Mouse (Mus musculus) left cerebral cortex, adult 2 months (tissue): Measurements from ENCODE around the gene Cerkl. TPM values are rescaled to one million over a fixed set of nuclear protein-coding genes. Genes with fewer than 3 reads are reported as not detected.

Experiments
- DNase-seq, 2 experiments: peaks; one replicate each; pipeline ENCODE4 v3.0.0; 2021 to 2022; ENCODE audit warnings: low spot score in 2 of 2, mixed read lengths in 1 of 2; ENCODE audit errors: extremely low spot score in 1 of 2
- H3K27ac ChIP-seq: fragments of 200-600 bp; 2 replicates; pipeline ENCODE4 v1.8.1; 2022
- H3K4me3 ChIP-seq: fragments of 200-600 bp; 2 replicates; pipeline ENCODE4 v1.8.1; 2022
- CTCF ChIP-seq: fragments of 200-600 bp; IDR thresholded peaks from 2 replicates; pipeline ENCODE4 v1.8.1; 2022; ENCODE audit warnings: antibody characterized with exemption, mild to moderate bottlenecking, moderate library complexity
- intact Hi-C: fragments of 180-260 bp; cut with DNase I; formaldehyde crosslinking; loops from one replicate; pipeline ENCODE4 v1.15.1; 2025
- long read RNA-seq, 2 experiments: library from polyadenylated mRNA; stranded (forward); transcript quantifications; one replicate each; pipeline ENCODE4 v2.0.0; 2021; ENCODE audit warnings: borderline mapping rate in 2 of 2
- total RNA-seq, 2 experiments: library from RNA; stranded (reverse); gene quantifications; 2 replicates each; pipeline ENCODE4 v1.2.3; 2021

Cerkl gene
- total RNA-seq, result 1 to 10 TPM; 5.6 to 6.3 TPM
- long read RNA-seq, experiment 1, partial matches to known transcripts, result 0 of 3 reads
- long read RNA-seq, experiment 1, other reads (novel, unspliced or antisense), result 3 of 3 reads
- long read RNA-seq, experiment 2, partial matches to known transcripts, result 0 of 3 reads
- long read RNA-seq, experiment 2, other reads (novel, unspliced or antisense), result 3 of 3 reads

GRCm38 (mm10) chr2:79456575-79457349 is at the start of gene Cerkl, which contains the start of gene Neurod1:
Gene Cerkl (minus strand): TSS chr2:79456785.
Gene Neurod1 (minus strand): TSS chr2:79456751.
- intact Hi-C loops, result loop anchor here (5.0 kb wide), 2 partner anchors 99 to 181 kb away; partner anchors contain the start of gene Itprid2
- TF ChIP-seq CTCF, result no peak
- peak; percentile 55 to 63 for DNase-seq
- Histone ChIP-seq H3K4me3 (peak within 1 kb of the TSS; percentile 45), H3K27ac (peak within 1 kb of the TSS; percentile 80)

GRCm38 (mm10) chr2:79498990-79499755 is 42.6 kb upstream of the Cerkl start:
- Histone ChIP-seq H3K4me3 (no peak overlapping the region), H3K27ac (no peak overlapping the region)
- intact Hi-C loops, result loop anchor here (1.0 to 5.0 kb wide), 3 partner anchors 128 to 540 kb away; partner anchors contain the start of gene Itga4
- TF ChIP-seq CTCF, result peak; percentile 78
- DNase-seq, result peak; percentile 69 to 83

DNA sequence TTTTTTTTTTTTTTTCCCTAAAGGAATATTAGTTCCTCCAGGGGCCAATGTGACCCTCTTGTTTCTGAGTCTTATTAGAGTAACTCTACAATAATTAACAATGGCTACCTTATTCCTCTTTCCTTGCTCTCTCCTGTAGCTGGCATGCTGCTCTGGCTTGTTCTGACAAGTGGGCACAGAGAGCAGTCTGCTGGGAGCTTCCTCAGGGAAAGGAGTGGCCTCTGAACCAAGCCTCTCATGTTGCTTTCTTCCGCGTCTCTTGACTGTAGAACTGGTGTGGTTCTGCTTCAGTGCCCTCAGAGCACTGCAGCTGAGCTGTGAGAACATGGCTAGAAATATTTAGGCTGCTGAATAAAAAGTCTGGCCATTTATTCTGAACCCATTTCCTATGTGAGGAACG is 28.5 kb upstream of the Cerkl start:
- Histone ChIP-seq H3K27ac (no peak overlapping the region), H3K4me3 (no peak overlapping the region)
- intact Hi-C loops, result no loop called here
- DNase-seq, result no peak
- no peak for TF ChIP-seq CTCF

GRCm38 (mm10) chr2:79482511-79482910 is 25.9 kb upstream of the Cerkl start:
- H3K27ac ChIP-seq, result no peak overlapping the region
- H3K4me3 ChIP-seq, result no peak overlapping the region
- intact Hi-C loops, result no loop called here
- DNase-seq, result no peak
- TF ChIP-seq CTCF, result no peak

DNA sequence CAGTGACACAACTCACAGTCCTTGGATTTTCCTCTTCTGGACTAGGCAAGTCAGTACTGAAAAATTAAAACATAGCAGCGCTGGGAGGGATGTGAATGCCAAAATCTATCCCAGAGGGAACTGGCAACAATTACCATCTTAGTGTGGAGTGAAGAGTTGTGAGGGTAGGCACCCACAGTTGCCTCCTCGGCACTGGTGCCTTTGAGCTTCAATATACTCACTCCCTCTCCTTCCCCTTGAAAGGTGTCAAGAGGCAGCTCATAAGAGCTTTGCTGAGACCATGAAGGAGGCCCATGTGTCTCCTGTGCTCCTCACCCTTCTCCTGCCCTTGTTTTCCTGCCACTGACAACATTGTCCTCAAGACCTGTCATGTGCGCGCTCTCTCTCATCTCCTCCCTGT is 5.8 kb upstream of the Cerkl start:
- Histone ChIP-seq H3K27ac (no peak overlapping the region), H3K4me3 (no peak overlapping the region)
- TF ChIP-seq CTCF, result no peak
- intact Hi-C loops, result no loop called here
- DNase-seq, result no peak

DNA sequence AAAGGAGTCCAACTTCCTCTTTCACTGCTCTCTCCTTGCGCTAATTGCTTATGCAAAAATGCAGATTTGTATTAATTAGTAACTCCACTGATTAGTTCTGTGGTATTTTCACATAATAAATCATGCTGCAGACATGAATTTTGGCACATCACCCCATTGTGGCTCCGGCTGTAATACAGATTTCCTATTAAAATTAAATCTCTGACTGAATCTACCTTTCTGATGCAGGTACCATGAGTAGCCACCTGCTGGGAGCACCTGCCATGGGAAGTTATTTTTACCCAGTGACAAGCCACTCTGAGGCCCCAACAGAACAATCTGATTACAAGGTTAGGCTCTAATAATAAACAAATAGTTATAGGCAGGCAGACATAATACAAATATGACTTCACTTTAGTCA is 5.3 kb upstream of the Cerkl start:
- Histone ChIP-seq H3K27ac (no peak overlapping the region), H3K4me3 (no peak overlapping the region)
- intact Hi-C loops, result no loop called here
- DNase-seq, result no peak
- TF ChIP-seq CTCF, result no peak

DNA sequence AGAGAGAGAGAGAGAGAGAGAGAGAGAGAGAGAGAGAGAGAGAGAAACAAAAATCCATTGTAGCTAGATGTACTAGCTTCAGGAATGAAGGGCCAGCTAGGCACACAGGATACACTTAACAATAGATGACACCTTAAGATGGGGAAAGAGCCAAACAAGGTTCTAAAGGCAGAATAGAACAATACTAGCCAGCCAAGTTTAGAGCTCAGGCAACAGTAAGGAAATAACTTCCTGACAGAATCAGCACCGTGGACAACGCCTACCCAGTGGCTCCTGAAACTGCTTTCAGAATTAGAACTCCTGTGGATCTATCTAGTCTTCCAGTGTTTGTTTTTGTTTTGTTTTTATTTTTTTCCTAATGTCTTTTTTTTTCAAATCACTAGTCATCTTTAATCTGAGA is 4.0 kb upstream of the Cerkl start:
- Histone ChIP-seq H3K4me3 (no peak overlapping the region), H3K27ac (no peak overlapping the region)
- TF ChIP-seq CTCF, result no peak
- intact Hi-C loops, result no loop called here
- DNase-seq, result no peak

- intact Hi-C loops, result no loop called here
- DNase-seq, result no peak
- no peak overlapping the region for H3K27ac ChIP-seq
- TF ChIP-seq CTCF, result no peak
- H3K4me3 ChIP-seq, result no peak overlapping the region
Measured at GRCm38 (mm10) chr2:79460107-79460506, 3.5 kb upstream of the Cerkl start.

GRCm38 (mm10) chr2:79459061-79460045 is 2.8 kb upstream of the Cerkl start:
- intact Hi-C loops, result loop anchor here (5.0 kb wide), 2 partner anchors 102 to 178 kb away; partner anchors contain the start of gene Itprid2
- TF ChIP-seq CTCF, result no peak
- H3K27ac ChIP-seq, result no peak overlapping the region

DNA sequence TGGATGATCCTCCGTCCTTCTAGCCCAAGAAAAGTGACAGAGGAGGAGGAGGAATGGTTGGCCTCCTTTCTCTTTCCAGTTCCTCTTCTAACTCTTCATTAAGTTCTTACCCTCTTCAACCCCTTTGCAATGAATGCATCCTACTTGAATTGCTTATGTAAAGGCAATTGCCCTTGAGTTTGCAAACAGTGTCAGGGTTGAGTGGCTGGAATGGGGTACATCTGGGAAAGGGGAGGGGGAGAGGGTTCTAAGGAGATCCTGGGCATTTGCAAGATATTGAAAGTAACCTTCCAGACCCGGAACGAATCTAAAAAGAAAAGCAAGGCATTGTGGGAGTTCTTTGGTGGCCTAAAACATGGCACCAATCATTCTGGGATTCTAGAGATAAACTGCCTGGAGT is 1.3 kb upstream of the Cerkl start:
- H3K4me3 ChIP-seq, result no peak overlapping the region
- no peak for TF ChIP-seq CTCF
- no peak overlapping the region for H3K27ac ChIP-seq
- DNase-seq, result no peak
- intact Hi-C loops, result loop anchor here (5.0 kb wide), 2 partner anchors 101 to 179 kb away; partner anchors contain the start of gene Itprid2

More at GRCm38 (mm10) chr2:79459061-79460045, 2.8 kb upstream of the Cerkl start:
- no peak for DNase-seq
- H3K4me3 ChIP-seq, result no peak overlapping the region

DNA sequence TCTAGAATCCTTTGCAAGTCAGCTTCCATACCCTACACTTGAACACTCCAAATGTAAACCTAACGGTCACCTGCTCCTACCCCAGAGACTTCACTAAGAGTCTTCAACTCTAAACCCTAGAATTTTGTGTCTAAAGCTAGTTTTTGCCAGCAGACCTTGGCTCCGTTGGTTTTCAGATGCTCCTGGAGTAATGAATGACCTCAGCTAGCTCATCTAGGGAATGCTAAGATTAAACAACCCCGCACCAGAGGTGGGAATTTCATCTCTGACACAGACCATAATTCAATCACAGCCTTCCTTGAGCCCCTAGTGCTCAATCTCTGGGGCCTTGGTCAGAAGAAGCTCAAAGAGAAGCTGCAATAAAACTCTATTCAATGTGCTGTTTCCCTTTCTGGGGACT is 849 bp upstream of the Cerkl start:
- Histone ChIP-seq H3K4me3 (no peak overlapping the region), H3K27ac (peak overlapping the region; percentile 47; the same call in 1 of the 2 replicates)
- DNase-seq, result no peak
- intact Hi-C loops, result loop anchor here (5.0 kb wide), 2 partner anchors 100 to 180 kb away; partner anchors contain the start of gene Itprid2
- no peak for TF ChIP-seq CTCF
